Mouse (Mus musculus): ENCODE data around the gene Hba-a2.
"Not testable (repeated sequence)": the region's sequence is repeated elsewhere in the genome, so short reads cannot be mapped to it uniquely, and the experiment has no call there.

The Hba-a2 gene

DNA sequence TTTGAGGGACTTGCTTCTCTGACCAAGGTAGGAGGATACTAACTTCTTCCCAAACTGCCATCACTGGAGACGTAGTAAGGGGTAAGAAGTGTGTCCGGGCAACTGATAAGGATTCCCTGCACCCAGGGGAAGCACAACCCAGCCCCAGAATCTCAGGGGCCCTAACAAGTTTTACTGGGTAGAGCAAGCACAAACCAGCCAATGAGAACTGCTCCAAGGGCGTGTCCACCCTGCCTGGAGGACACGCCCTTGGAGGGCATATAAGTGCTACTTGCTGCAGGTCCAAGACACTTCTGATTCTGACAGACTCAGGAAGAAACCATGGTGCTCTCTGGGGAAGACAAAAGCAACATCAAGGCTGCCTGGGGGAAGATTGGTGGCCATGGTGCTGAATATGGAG is at the start of gene Hba-a2:
Gene Hba-a2 (plus strand): TSS at position 287 of the 400 bp plus-strand sequence.
- not testable (repeated sequence) for DNase-seq (ENCODE audit: low spot score)

DNA sequence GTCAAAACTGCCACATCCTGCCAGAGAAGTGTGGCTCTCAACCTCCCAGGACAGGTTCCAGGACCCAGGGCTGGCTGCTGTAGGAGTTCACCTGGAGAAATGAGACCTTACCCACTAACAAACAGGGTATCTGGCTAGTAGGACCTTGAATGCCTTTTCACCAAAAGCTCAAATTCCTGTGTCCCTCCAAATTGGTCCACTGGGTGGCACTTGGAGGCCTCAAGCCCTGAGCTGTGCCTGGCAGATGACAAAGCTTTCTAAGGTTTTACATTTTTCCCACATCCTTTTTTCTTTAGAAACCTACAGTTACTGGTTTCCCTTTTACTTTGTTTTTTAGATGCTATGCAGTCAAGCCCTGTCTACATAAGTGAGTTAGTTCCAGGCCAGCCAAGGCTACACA is 49.2 kb upstream of the Hba-a2 start:
- no peak for DNase-seq (ENCODE audit: low spot score)

DNA sequence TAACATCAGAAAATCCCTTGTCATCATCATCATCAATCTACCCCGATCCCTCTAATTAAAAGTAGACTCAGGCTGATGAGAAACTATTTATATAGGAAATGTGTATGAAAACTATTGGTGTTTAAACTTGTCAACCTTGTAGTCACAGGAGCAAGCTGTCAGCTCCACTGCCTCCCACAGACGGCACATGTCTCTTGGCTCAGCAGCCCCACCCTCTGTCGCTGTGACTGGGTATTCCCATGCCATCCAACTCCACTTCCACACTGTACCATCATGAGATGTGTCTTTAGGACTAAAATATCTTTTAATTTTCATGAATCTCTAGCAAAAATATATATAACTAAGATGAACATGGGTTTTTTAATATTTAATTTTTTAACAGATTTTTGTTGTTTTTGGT is 47.9 kb upstream of the Hba-a2 start:
- no peak for DNase-seq (ENCODE audit: low spot score)

DNA sequence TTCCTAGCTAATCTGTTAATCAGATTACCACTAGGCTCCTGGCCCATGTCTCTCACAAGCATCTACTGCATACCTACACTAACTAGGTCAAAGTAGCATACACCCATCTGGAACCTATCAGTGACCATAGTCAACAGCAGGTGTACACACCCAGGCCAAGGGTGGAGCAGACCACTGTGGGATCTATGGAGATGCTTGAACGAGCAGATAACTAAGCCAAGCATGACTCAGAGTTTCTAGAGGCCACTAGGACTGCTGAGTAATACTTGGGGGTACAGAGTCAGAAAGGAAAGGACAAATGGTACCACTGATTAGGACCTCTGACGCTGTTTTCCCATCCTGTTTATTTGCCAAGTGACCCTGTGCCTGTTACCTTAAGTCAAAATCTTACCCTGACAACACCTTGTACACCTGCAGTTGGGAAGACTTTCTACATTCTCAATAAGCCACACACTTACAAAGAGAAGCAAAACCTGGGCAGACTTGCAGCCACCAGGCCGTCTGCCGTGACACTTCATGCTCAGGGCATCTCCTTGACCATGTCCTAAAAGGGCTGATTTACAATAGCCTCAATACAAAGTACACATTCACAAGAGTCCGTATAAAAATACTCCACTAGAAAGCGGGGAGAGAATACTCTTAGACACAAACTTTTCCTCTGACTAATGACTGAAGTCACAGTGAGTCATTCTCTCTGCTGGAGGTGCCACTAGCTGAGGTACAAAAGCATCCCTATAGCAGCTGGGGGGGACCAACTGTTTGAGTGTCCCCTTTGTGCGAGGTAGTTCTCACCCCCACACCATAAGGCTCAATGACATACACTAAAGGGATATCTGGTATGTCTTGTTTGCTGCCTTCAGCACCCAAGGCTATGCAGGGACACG is 45.2 kb upstream of the Hba-a2 start:
- DNase-seq (ENCODE audit: low spot score): no peak

DNA sequence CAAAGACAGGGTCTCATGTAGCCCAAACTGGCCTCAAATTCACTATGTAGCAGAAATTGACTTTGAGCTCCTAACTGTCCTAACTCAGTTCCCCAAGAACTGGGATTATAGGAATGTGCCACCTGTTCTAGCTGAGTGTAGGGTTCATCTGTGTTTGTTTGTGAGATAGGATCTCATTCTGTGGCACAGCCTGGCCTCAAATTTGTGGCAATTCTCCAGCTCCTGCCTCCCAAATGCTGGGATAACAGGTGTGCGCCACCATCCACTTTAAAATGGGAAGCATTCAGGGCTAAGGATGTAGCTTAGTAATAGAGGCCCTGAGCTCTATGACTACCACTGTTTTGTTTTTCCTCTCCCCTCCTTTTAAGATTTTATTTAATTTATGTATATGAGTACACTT is 43.2 kb upstream of the Hba-a2 start:
- no peak for DNase-seq (ENCODE audit: low spot score)

DNA sequence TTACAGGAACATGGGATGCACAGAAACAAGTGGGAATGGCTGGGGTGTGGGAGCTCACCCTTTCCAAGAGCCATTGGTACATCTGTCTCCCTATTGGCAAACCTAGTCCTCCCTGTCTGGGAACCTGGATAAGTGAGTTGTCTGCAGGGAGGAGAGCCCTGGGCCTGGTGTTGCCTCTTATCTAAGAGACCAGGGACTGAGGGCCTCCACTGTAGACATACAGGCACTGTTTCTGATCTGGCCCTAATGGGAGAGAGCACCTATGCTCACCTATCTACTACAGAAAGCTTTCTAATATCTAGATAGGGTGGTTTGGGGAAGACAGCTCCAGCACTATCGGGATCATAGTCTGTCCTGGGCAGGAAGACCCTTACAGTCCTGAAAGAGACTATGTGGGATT is 40.1 kb upstream of the Hba-a2 start:
- DNase-seq (ENCODE audit: low spot score): no peak

DNA sequence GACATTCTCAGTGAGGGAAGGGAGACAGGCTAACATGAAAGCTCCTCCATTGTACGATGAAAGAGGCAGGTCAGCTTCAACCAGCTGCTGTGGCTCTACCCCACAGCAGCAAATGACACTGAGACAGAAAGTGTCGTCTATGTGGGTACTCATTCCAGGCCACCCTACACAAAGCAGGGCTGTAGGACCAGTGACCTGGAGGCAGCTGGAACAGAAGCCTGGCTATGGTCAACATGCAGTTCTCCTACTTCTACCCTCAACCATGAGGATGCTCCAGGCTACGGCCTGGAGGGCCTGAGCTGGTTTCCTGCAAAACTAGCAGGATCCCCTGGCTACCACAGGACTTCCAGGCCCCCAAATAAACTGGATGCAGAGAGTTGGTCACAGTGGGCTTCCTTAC is 39.7 kb upstream of the Hba-a2 start:
- no peak for DNase-seq (ENCODE audit: low spot score)

DNA sequence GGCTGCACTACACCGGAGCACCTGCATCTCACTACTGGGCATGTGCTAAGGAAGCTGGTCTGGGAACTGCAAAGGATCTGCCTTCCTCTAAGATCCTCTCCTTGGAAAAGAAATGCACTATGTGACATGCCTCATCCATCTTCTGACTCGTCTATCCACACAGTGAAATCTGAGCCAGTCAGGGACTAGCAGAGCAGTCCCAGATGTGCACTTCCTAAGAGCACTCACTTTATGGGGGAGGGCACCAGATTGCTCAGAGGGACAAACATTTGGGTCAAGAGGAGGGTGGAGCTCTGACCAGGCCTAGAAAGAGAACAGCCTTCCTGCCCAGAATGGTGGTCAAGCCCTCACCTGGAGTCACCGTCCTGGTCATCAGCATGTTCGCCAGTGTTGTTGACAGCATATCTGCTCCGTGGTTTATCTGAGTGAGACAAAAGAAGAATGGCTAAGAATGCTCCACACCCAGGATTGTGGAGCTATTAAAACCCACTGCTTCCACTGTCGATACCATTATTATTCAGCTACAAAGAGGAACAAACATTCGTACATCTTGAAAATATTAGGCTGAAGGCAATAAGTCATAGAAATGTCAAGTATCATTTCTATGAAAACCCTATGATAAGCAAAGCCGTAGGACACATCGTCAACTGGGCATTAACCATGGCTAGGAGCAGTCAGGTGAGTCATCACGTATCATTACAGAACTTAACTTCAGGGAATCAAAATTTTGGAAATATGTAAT is 33.4 kb upstream of the Hba-a2 start:
- no peak for DNase-seq (ENCODE audit: low spot score)

DNA sequence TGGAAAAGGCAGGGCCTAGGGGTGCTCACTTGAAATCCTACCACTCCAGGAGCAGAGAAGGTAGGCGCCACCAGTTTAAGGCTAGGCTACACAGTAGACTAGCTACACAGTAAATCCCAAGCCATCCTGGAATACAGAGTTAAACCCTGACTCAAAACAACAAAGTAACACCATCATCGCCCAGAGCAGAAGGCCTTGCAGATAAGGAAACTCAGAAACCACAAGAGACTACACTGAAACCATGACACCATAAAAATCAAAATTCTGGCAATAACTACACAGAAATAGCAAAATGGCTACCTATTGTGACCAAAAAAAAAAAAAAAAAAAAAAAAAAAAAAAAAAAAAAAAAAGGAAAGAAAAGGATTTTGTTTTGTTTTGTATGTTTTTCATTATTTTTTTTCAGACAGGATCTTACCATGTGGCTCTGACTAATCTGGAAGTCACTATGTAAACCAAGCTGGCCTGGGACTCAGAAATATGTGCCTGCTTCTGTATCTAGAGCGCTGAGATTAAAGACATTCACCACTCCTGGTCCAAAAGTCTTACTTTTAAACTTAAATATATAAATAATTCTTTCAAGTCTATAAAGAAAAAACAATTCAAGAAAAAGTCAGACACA is 31.1 kb upstream of the Hba-a2 start:
- DNase-seq (ENCODE audit: low spot score): no peak

DNA sequence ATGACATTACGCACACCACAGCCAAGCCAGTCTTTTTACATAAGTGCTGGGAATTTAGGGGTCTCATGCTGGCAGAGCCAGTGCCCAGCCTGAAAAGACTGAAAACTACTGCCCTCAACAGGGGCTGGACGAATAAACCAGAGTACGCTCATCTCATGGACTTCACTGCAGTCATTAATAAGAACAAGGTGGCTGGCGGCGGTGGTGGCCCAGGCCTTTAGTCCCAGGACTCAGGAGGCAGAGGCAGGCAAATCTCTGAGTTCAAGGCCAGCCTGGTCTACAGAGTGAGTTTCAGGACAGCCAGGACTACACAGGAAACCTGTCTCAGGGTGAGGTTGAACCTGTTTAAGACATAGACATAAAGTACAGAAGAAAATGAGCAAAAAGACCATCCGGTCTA is 30.1 kb upstream of the Hba-a2 start:
- no peak for DNase-seq (ENCODE audit: low spot score)

DNA sequence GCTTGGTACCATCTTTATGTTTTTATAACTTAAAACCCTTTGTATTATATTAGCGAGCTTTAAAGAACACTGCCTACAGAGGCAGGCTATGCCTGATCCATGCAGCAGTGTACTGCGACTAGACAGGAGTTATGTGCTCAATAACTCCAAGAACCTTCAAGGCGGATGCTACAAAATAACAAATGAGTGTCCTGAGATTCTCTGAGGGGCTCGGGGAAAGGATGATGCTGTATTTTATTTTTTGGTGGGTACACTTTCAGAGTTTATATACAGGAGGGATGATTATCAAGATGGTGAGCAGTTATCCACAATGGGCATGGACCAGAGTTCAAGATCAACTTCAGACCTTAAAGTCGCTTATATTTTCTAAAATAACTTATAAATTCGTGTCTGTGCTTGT is 29.5 kb upstream of the Hba-a2 start:
- DNase-seq (ENCODE audit: low spot score): peak; percentile 11

DNA sequence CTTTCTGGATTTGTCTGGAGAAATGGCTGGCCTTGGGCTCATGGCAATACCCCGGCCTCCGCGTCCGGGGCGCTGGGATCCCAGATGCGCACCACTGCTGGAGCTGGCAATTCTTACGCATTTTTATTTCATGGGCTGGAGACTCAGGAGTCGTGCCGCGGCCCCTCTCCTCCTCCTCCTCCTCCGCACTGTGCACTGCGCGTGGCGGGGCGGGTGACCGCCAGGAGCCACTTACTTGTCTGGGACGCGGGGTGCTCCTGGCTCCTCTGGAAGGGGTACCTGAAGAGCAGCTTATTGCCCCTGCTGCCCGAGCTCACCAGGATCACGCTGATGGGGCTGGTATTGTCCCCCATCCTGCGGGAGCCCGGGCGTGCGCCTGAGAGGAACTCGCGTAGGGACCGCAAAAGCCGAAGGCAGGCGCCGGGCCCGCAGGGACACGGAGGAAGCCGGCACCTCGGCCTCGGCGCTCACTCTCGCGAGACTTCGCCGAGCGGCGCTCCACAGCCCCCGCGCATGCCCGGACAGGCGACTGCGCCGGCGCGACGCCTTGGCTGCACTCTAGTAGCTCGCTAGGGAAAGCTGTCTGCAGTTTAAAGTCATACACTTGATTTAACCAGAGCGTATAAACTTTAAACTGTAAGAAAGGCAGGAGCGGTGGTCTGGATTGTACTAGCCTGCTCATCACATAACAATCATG is 29.0 kb upstream of the Hba-a2 start, which contains the start of gene Nprl3:
Gene Nprl3 (minus strand): TSS at position 520 of the 697 bp plus-strand sequence.
- peak; percentile 97 for DNase-seq (ENCODE audit: low spot score)

DNA sequence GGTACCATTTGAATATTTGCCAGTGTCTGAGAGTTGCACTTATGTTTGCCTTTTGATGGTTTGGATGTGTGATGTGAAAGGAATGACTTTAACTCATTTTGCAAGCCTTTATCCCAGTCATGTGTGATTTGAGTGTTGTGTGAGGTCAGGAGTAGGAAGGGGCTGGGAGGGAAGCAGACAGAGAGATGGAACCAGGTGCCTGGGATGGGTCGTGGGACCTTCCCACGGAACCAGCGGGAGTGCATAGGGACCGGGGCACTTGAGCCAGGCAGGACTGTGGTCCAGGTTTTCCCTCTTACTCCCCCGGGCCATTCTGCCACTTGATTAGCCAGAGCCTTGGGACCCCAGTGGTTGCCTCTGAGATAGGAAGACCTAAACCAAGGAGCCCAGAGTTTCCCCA is 28.3 kb upstream of the Hba-a2 start:
- DNase-seq (ENCODE audit: low spot score): peak; percentile 14

DNA sequence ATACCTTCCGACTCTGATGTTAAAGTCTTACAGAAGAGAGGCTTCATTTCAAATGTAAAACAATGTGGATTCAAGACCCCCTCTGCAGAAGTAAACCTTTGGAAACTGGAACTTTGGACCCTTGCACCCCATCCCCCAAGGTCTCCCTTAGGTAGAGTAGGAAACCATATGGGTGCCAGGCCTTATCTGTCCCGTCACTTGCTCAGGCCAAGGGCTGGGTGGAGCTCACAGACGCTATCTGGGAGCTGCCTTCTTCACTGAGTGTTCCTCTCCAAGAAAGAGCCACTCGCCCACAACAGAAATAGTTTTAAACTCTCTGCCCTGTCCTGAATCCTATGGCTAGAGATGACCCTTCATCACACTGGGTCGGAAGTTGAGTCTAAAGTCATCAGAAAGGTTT is 27.3 kb upstream of the Hba-a2 start:
- DNase-seq (ENCODE audit: low spot score): no peak

DNA sequence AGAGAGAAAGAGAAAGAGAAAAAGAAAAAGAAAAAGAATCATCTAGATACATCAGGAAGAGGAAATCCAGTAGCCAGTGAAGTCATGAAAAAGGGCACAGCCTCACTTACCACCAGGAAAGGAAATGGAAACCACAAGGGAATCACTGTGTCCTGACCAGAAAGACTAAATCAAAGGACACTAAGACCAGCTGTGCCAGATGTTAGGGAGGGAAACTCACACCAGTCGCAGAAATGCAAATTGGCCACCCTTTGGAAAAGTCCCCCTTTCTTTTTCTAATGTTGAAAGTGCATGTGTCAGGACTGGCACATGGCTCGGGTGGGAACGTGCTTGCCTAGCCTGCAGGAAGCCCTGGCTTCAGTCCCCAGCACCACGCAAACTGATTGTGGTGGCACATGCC is 25.1 kb upstream of the Hba-a2 start:
- DNase-seq (ENCODE audit: low spot score): no peak

DNA sequence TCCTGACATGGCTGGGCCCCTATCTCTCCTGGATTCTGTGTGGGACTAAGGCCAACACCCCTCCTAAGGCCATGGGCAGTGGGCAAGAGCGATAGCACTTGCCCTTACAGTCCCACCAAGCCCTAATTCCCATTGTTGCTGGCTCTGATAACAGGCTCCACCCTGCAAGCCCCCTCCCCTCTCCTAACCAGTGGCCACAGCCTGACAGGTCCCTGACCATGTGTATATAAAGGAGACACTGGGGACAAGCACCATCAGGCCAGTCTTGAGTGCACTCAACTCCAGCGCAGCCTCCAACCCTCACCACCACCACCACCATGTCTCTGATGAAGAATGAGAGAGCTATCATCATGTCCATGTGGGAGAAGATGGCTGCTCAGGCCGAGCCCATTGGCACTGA is 19.9 kb upstream of the Hba-a2 start, which contains the start of gene Hba-x:
Gene Hba-x (plus strand): TSS at position 54 of the 400 bp plus-strand sequence.
- DNase-seq (ENCODE audit: low spot score): no peak

DNA sequence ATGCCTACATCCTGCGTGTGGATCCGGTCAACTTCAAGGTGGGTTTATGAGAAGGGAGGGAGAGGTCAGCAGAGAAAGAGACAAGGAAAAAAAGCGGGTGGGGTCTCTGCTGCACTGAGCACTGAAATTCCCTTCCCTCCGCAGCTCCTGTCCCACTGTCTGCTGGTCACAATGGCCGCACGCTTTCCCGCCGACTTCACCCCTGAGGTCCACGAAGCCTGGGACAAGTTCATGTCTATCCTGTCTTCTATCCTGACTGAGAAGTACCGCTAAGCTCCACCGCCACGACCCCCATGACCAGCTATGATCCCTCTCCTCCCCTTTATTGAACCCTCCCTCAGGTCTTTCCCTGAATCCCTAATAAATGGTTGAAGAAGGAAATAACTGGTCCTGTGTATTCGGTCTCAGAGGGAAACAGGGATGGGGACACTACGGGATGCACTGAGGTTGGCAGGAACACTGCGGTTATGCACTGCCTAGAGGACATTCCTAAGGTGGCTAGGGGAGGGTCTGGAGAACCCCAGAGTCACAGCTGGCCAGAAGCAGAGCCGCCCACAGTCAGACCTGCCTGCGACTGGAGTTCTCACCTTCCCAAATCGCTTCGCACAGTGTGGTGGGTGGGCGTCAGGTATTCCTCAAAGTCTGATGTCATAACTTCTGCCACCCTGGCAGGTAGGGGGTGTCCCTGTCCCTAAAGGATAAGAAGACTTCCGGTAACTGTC is 18.4 kb upstream of the Hba-a2 start:
- no peak for DNase-seq (ENCODE audit: low spot score)

DNA sequence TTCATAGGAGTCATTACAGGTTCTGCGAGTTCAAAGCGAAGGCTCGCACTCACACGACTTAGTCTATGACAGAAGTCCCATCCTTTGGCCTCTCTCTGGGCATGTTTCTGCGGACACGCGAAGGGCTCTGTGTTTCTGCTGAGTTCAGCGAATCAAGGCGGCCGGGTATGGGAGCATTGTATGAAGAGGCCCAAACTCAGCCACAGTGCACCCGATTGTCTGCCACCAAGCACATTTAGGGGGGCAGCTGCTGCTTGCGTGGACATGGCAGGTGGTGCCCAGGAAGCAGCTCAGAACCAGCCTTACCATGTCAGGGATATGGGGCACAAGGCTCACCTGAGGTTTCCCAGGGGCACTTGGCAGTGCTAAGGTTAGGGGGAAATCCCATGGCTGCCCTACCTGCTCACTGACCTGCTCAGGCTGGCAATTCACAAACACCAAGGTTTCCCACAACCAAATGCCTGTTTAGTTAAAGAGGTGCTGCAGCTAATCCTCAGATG is 17.8 kb upstream of the Hba-a2 start:
- DNase-seq (ENCODE audit: low spot score): no peak

DNA sequence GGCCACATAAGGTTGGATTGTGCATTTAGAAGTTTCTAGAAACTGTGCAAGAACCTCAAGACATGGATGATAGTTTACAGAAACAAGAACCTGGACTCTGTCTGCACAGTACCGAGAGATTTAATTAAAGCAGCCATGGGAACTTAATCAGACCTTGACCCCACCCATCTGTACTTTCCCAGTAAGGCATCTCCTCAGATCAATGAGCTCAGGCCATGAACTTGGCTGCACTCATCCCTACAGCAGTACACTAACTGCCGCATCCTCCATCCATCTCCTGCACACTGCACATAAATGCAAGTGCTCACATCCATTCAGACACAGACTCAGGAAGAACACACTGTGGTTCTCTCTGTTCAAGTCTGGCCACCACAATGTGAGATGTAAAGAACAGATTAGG is 15.6 kb upstream of the Hba-a2 start:
- no peak for DNase-seq (ENCODE audit: low spot score)

DNA sequence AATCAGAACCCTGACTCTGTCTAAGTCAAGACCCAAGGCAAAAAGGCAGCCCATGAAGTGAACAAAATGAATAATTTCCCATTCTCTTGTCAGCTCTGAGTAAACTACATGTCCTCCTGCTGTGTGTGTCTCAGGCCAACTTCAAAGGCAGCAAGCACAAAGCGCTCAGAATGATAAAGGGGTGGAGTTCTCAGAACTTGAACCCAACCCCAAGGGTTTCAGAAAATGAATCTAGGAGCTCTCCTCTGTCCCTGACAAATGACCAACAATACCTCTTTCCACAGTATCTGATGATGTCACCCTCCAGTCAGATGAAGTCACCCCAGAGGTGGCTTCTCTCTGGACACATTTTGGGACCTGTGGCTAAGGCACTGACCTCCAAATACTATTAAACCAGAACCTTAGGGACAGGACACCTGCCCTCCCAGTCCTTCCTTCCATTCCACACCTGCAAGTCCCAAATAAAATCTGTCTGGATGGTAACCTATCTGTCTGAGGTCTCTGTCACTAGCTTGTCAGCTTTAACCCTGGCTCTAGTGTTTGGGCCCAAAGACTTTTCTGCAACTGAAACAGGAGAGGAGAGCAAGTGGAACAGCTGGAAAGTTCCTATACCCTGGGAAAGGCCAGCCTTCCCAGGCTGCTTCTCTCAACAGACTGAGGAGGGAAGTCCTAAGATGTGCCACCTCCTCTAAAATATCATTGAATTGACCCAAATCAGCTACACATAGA is 14.7 kb upstream of the Hba-a2 start:
- DNase-seq (ENCODE audit: low spot score): no peak
